16 mouse cellular contexts compared by ENCODE assay signal in genomic region chr3:60513746-60514145, GRCm38 (mm10). TPM values are rescaled to one million over a fixed set of nuclear protein-coding genes. Genes with fewer than 3 reads are reported as not detected.
DNase-seq lines count a peak whose midpoint lies in the region; ATAC-seq and TF ChIP-seq lines count a peak whose summit lies in the region.
"Had no signal": no experiment of that assay in that cellular context is flagged by ENCODE, and none has a peak within 500 bp of the region (broad histone marks: within the 10 kb centered on the region; RNA-seq: fewer than 3 reads in every experiment).

No protein-coding gene starts in this region.

- peak; percentile 91 for DNase-seq in heart, adult 11 months
- DNase-seq in liver, adult 2 months (ENCODE audit: extremely low read depth, low read depth, low spot score): peak; percentile 85
- DNase-seq in brain, adult 2 months (ENCODE audit: low read depth, low spot score): peak; percentile 45
- no peak for DNase-seq in forebrain, embryonic 14.5 days (ENCODE audit: low spot score)
- no peak for DNase-seq in urinary bladder, postnatal 10 days (ENCODE audit: low spot score)
- DNase-seq: kidney, adult 2 months; kidney, postnatal 4 days; lung, adult 2 months; right cerebral cortex, postnatal 25 days; thymus, postnatal 36 days had no signal

- no peak overlapping the region for H3K27ac ChIP-seq in heart, embryonic 11.5 days (ENCODE audit: low read depth, low read length)
- 0 out of 2 replicates have a peak overlapping the region, but pooled peaks have one; percentile 7 for H3K27ac ChIP-seq in liver, adult 2 months (replicated peaks; ENCODE audit: insufficient read depth, low read depth, low read length)
- no peak overlapping the region; the same call in 1 of the 2 replicates for H3K27ac ChIP-seq in liver, embryonic 12.5 days
- H3K27ac ChIP-seq in forebrain, embryonic 14.5 days (ENCODE audit: low read depth, low read length): no peak overlapping the region; the same call in 1 of the 2 replicates
- H3K27ac ChIP-seq: embryonic facial prominence, embryonic 15.5 days; hindbrain, embryonic 13.5 days; limb, embryonic 13.5 days had no signal

- 76% methylated on average over 2 of the region's 2 CpGs for WGBS in heart, embryonic 11.5 days (ENCODE audit: insufficient replicate concordance)
- WGBS in liver, adult 2 months: 2% methylated on average over 2 of the region's 2 CpGs
- 71% methylated on average over 2 of the region's 2 CpGs for WGBS in liver, embryonic 12.5 days (ENCODE audit: insufficient replicate concordance)
- WGBS in forebrain, embryonic 14.5 days: 63% methylated on average over 2 of the region's 2 CpGs

- H3K4me1 ChIP-seq in heart, embryonic 11.5 days (ENCODE audit: control insufficient read depth, insufficient read depth, low read length): peaks cover 25% of the 10 kb centered on the region
- peaks cover 35% of the 10 kb centered on the region for H3K4me1 ChIP-seq in liver, adult 2 months (ENCODE audit: control insufficient read depth, insufficient read depth, low read length)
- peaks cover 76% of the 10 kb centered on the region for H3K4me1 ChIP-seq in liver, embryonic 12.5 days
- peaks cover 9% of the 10 kb centered on the region for H3K4me1 ChIP-seq in forebrain, embryonic 14.5 days (ENCODE audit: control insufficient read depth, insufficient read depth, low read length)

- no peak overlapping the region for H3K4me2 ChIP-seq in heart, embryonic 11.5 days
- H3K4me2 ChIP-seq in liver, embryonic 12.5 days: no peak overlapping the region
- H3K4me2 ChIP-seq in forebrain, embryonic 14.5 days (ENCODE audit: low read length): no peak overlapping the region
- H3K4me2 ChIP-seq: embryonic facial prominence, embryonic 15.5 days; hindbrain, embryonic 13.5 days; limb, embryonic 13.5 days had no signal

- no peak for ATAC-seq in heart, embryonic 11.5 days (replicated peaks; ENCODE audit: insufficient number of reproducible peaks, low FRiP score, low TSS enrichment)
- no peak for ATAC-seq in liver, embryonic 12.5 days
- peak; percentile 38; the same call in 1 of the 2 replicates for ATAC-seq in forebrain, embryonic 14.5 days
- ATAC-seq: Patski had no signal

- TF ChIP-seq CTCF in liver, adult 2 months (IDR thresholded peaks at IDR 0.05; ENCODE audit: low read depth, low read length): no peak

- no peak for TF ChIP-seq POLR2A in liver, adult 2 months (IDR thresholded peaks at IDR 0.05; ENCODE audit: extremely low read depth, insufficient read depth, low read length)

- peaks cover 25% of the 10 kb centered on the region for H3K79me2 ChIP-seq in liver, adult 2 months (ENCODE audit: control insufficient read depth, insufficient read depth, low read length)

- H3K27me3 ChIP-seq in heart, embryonic 11.5 days (ENCODE audit: control insufficient read depth, insufficient read depth, low read length): no peaks in the 10 kb centered on the region
- H3K27me3 ChIP-seq in liver, adult 2 months (ENCODE audit: control insufficient read depth, insufficient read depth, low read length): no peaks in the 10 kb centered on the region
- no peaks in the 10 kb centered on the region for H3K27me3 ChIP-seq in liver, embryonic 12.5 days (replicated peaks)
- no peaks in the 10 kb centered on the region for H3K27me3 ChIP-seq in forebrain, embryonic 14.5 days (replicated peaks; ENCODE audit: control insufficient read depth, insufficient read depth, low read length)
- H3K27me3 ChIP-seq: embryonic facial prominence, embryonic 15.5 days; hindbrain, embryonic 13.5 days; limb, embryonic 13.5 days; Patski had no signal

- no peak overlapping the region for H3K9ac ChIP-seq in heart, embryonic 11.5 days (ENCODE audit: low read depth, low read length)
- H3K9ac ChIP-seq in liver, adult 2 months (ENCODE audit: low read depth, low read length): no peak overlapping the region
- no peak overlapping the region for H3K9ac ChIP-seq in liver, embryonic 12.5 days
- H3K9ac ChIP-seq in forebrain, embryonic 14.5 days (ENCODE audit: low read length): no peak overlapping the region
- H3K9ac ChIP-seq: embryonic facial prominence, embryonic 15.5 days; hindbrain, embryonic 13.5 days; limb, embryonic 13.5 days had no signal

- no peaks in the 10 kb centered on the region for H3K36me3 ChIP-seq in heart, embryonic 11.5 days (ENCODE audit: control insufficient read depth, insufficient read depth, low read length)
- H3K36me3 ChIP-seq in liver, adult 2 months (ENCODE audit: control insufficient read depth, insufficient read depth, low read length): no peaks in the 10 kb centered on the region
- H3K36me3 ChIP-seq in liver, embryonic 12.5 days: peaks cover 12% of the 10 kb centered on the region
- H3K36me3 ChIP-seq in forebrain, embryonic 14.5 days (ENCODE audit: control insufficient read depth, insufficient read depth, low read length): no peaks in the 10 kb centered on the region
- H3K36me3 ChIP-seq: embryonic facial prominence, embryonic 15.5 days; hindbrain, embryonic 13.5 days; limb, embryonic 13.5 days had no signal

- H3K9me3 ChIP-seq in heart, embryonic 11.5 days (replicated peaks; ENCODE audit: control insufficient read depth, low read length): no peaks in the 10 kb centered on the region
- H3K9me3 ChIP-seq in liver, embryonic 12.5 days (replicated peaks): no peaks in the 10 kb centered on the region
- no peaks in the 10 kb centered on the region for H3K9me3 ChIP-seq in forebrain, embryonic 14.5 days (replicated peaks; ENCODE audit: control insufficient read depth, low read length)
- H3K9me3 ChIP-seq: embryonic facial prominence, embryonic 15.5 days; hindbrain, embryonic 13.5 days; limb, embryonic 13.5 days had no signal

- H3K4me3 ChIP-seq in heart, embryonic 11.5 days (ENCODE audit: low read depth, low read length): no peak overlapping the region
- H3K4me3 ChIP-seq in liver, adult 2 months (ENCODE audit: insufficient read depth, low read depth, low read length): no peak overlapping the region
- no peak overlapping the region for H3K4me3 ChIP-seq in liver, embryonic 12.5 days
- no peak overlapping the region for H3K4me3 ChIP-seq in forebrain, embryonic 14.5 days (ENCODE audit: low read depth, low read length)
- H3K4me3 ChIP-seq: embryonic facial prominence, embryonic 15.5 days; hindbrain, embryonic 13.5 days; limb, embryonic 13.5 days had no signal

RNA-seq across cellular contexts. Expression of gene Mbnl1, which starts 41.1 kb away (rescaled TPM):
- polyA plus RNA-seq in heart, embryonic 11.5 days (2014; fragmentation: Nextera tagmentation; extraction: Ambion mirVana): 76.6 and 101 TPM in 2 replicates
- 107 and 111 TPM in 2 replicates for total RNA-seq in liver, adult 2 months (2014; rRNA removed)
- polyA plus RNA-seq in liver, adult 2 months (2012; rRNA removed): 22.6 and 27.3 TPM in 2 replicates
- polyA plus RNA-seq in liver, embryonic 12.5 days (2016; fragmentation: Nextera tagmentation; extraction: Ambion mirVana): 169 and 171 TPM in 2 replicates
- polyA plus RNA-seq in forebrain, embryonic 14.5 days (2014; fragmentation: Nextera tagmentation; extraction: Ambion mirVana): 43.9 and 56.0 TPM in 2 replicates

Comparison
In these comparisons a context has a peak if more than half of its experiments do, and no peak if none do; other contexts are left out.
1. DNase-seq: peak in heart, adult 11 months (single experiment), liver, adult 2 months (single experiment) and brain, adult 2 months (single experiment); none in forebrain, embryonic 14.5 days (single experiment) and urinary bladder, postnatal 10 days (single experiment).